Mouse (Mus musculus) adrenal gland, adult 8-10 months (tissue): ENCODE results near the gene Arntl. TPM values are rescaled to one million over a fixed set of nuclear protein-coding genes. Genes with fewer than 3 reads are reported as not detected.
"Not testable (repeated sequence)": the region's sequence is repeated elsewhere in the genome, so short reads cannot be mapped to it uniquely, and the experiment has no call there.

Experiments
- DNase-seq: peaks from one replicate; pipeline ENCODE4 v3.0.0; 2022
- total RNA-seq, 4 experiments: library from RNA; stranded (reverse); gene quantifications; 2 replicates each; pipeline ENCODE4 v1.2.4; 2022

The Arntl gene
- total RNA-seq, 4 experiments from 2014 or later: 9.9 to 16.1 (median 11.2) TPM

GRCm38 (mm10) chr7:113251554-113251953 is 44.3 kb downstream of the Arntl start:
- no peak for DNase-seq

- DNase-seq: no peak
These were observed 46.6 kb downstream of the Arntl start for GRCm38 (mm10) chr7:113253777-113254405.

- DNase-seq: no peak
These were observed 48.8 kb downstream of the Arntl start for GRCm38 (mm10) chr7:113256046-113256445.

- DNase-seq: no peak
These were observed 51.2 kb downstream of the Arntl start for GRCm38 (mm10) chr7:113258430-113258829.

GRCm38 (mm10) chr7:113260321-113261167 is 53.3 kb downstream of the Arntl start:
- DNase-seq: peak; percentile 66

- DNase-seq: no peak
These were observed 54.4 kb downstream of the Arntl start for GRCm38 (mm10) chr7:113261690-113262089.

- DNase-seq: not testable (repeated sequence)
These were observed 55.5 kb downstream of the Arntl start for GRCm38 (mm10) chr7:113262510-113263467.

- no peak for DNase-seq
These were observed 56.7 kb downstream of the Arntl start for GRCm38 (mm10) chr7:113263990-113264389.

GRCm38 (mm10) chr7:113268287-113268686 is 61.0 kb downstream of the Arntl start:
- peak; percentile 46 for DNase-seq

GRCm38 (mm10) chr7:113269081-113269480 is 61.8 kb downstream of the Arntl start:
- DNase-seq: no peak

- DNase-seq: no peak
These were observed 62.7 kb downstream of the Arntl start for GRCm38 (mm10) chr7:113269921-113270320.

GRCm38 (mm10) chr7:113270551-113270950 is 63.3 kb downstream of the Arntl start:
- no peak for DNase-seq

- no peak for DNase-seq
These were observed 63.7 kb downstream of the Arntl start for GRCm38 (mm10) chr7:113270991-113271390.

- no peak for DNase-seq
These were observed 65.2 kb downstream of the Arntl start for GRCm38 (mm10) chr7:113272338-113272997.

GRCm38 (mm10) chr7:113277245-113277644 is 70.0 kb downstream of the Arntl start:
- no peak for DNase-seq

GRCm38 (mm10) chr7:113278493-113278892 is 71.2 kb downstream of the Arntl start:
- no peak for DNase-seq

- no peak for DNase-seq
These were observed 72.0 kb downstream of the Arntl start for GRCm38 (mm10) chr7:113279246-113279645.

- DNase-seq: no peak
These were observed 78.1 kb downstream of the Arntl start for GRCm38 (mm10) chr7:113285405-113285804.

- DNase-seq: no peak
These were observed 81.9 kb downstream of the Arntl start for GRCm38 (mm10) chr7:113289211-113289610.

- no peak for DNase-seq
These were observed 84.5 kb downstream of the Arntl start for GRCm38 (mm10) chr7:113291741-113292140.

- no peak for DNase-seq
These were observed 84.9 kb downstream of the Arntl start for GRCm38 (mm10) chr7:113292193-113292592.

- DNase-seq: no peak
These were observed 87.3 kb downstream of the Arntl start for GRCm38 (mm10) chr7:113294598-113294997.
